Mouse (Mus musculus) left cerebral cortex, postnatal 25 days (tissue): ENCODE measurements around the gene Parvg. TPM values are rescaled to one million over a fixed set of nuclear protein-coding genes. Genes with fewer than 3 reads are reported as not detected.

Experiments used
- DNase-seq, 2 experiments: peaks; one replicate each; pipeline ENCODE4 v3.0.0; 2022; ENCODE audit warnings: low spot score in 2 of 2, mixed read lengths in 1 of 2
- intact Hi-C: fragments of 180-260 bp; cut with DNase I; formaldehyde crosslinking; loops from one replicate; pipeline ENCODE4 v1.15.1; 2025
- total RNA-seq, 2 experiments: library from RNA; stranded (reverse); gene quantifications; 2 replicates each; pipeline ENCODE4 v1.2.3; 2021

Gene Parvg
- total RNA-seq, 2 experiments from 2014 or later = 4.6 to 6.3 TPM

DNA sequence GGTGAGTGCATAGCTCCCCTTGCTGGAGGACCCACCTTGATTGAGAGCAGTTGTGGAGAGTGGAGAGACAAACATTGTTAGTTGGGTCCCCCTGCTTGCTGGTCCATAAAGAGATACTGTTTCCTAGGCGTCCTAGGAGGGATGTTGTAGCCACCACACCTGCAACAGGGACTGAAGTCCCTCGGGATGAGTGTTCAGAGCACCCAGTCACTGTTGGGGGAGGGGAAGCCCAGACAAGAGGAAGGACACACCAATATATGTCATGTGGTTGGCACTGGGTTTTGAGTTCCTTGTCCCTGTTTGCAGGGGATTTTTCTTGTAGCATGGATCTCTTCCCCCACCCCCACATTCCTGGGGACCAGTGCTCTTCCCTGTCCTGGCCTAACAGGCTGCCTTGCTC lies 17.1 kb downstream of the Parvg start:
- no peak for DNase-seq
- intact Hi-C loops = no loop called here

DNA sequence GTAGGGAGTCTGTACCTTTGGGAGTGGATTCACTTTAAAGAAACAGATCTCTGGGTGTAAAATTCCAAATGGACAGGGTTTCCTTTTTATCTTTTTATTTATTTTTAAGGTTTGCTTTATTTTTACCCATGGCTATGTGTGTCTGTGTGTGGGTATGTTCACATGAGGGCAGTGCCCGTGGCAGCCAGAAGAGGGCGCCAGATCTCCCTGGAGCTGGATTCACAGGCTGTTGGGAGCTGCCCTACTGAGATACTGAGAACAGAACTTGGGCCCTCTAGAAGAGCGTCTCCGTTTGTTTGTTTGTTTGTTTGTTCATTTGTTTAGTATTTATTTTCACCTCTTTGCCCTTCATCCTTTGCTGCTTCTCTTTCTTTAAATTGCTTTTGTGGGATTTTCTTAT lies 24.9 kb downstream of the Parvg start:
- intact Hi-C loops = no loop called here
- DNase-seq = no peak

DNA sequence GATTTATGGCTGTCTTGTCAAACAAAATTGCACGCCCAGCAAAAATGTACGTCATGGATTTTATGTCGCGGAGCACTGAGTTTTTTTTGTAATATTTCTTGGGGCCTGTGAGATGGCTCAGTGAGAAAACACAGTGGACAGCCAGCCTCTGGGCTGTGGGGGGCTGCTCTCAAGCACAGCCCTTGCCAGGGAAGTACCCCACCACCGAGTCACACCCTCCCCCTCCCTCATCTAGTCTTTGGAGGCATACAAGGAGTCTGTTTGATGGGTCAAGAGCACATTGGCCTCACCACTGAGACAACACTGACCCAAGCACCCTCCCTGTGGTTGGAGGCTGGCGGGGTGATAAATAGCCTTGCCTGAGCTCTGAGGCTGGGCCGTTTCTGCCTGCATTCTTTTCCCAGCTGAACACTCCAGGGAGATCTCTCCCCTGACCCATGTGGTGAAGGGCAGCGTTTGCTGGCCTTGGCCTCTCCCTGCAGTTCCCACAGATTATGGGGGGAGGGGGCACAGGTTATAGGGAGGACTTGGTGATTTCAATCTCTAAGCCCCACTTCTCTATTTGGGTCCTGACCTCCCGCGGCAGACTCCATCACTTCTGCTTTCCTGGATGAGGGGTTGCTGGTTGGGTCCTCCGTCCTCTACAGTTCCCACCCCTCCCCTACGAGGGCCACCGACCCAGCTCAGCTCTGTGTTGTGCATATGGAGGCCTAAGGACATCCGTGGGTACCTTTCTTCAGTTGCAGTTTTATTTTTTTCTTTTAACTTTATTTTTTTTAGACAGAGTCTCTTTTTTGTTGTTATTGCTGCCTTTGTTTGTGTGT lies 26.3 kb downstream of the Parvg start:
- DNase-seq = no peak
- intact Hi-C loops = no loop called here

DNA sequence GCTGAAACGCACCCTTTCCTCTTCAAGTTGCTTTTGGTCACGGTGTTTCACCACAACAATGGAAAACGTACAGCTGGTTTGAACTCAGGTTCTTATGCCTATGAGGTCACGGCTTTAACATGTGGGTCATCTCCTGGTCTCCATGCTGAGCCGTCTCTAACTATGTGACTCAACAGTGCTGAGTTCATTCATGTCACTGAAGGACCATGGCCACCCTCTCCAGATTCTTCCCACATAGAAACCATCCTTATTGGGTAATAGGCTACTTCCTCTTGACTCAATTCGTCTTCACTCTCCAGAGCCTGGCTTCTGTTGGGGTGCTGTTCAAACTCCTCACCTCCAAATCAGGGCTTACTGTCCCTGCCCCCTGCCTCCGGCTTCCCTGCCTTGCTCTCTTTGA lies 27.5 kb downstream of the Parvg start:
- no peak for DNase-seq
- intact Hi-C loops = no loop called here

DNA sequence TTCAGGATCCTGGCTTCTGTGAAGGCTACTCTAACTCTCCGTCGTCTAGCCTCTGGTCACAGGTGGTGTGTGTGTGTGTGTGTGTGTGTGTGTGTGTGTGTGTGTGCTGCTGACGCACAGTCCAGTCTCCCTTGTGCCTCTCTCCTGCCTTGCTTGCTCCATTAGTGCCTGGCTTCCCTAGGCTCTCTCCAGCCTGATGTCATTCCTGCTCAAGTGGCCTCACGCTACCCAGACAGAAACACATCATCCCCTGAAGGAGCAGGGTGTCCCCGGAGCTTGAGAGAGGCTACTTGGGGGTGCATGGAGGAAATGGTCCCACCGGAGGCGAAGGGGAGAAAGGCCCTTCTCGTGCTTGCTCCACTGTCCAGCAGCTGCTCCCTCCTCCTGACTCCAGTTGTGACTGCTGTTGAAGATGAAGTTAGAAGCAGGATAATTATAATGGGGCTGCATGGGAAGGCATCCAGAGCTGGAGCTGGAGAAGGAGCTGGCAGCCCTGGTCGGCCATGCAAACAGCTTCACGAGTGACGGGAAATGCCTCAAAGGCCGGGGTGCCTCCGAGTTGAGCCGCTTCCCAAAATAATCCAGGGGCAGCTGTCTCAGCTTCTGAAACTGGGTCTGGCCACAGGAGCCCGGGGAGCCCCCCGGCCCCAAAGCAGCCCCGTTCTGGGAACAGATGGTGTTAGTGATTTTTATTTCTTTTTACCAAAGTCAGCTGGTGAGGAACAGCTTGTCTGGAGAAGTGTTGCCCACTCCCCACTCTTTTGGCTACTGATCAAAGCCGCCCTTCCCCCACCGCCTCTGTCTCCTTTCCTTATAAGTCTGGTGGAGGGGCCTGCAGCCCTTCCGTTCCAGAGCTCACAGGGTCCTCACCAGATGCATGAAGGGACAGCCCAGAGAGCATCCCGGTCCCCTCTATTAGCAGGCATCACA lies 28.4 kb downstream of the Parvg start:
- intact Hi-C loops = no loop called here
- DNase-seq = peak in 1 of 2 experiments; percentile 54

DNA sequence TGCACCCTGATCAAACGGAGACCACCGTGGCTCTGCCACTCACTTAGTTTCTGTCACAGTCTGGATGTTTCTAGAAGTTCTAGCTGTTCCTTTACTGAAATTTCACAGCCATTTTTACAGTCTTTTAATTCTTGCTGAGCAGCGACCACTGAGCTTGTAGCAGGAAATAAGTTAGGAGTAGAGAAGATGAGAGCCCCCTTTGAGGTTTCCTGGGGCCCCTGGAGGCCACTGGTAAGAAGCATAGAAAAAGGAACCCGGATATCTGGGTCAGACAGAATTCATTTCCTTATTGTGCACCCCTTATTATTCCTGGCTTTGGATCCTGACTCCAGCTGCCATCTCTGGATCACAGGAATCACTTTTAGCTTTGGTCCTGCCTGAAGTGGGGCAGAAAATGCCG lies 31.3 kb downstream of the Parvg start:
- intact Hi-C loops = no loop called here
- DNase-seq = no peak

DNA sequence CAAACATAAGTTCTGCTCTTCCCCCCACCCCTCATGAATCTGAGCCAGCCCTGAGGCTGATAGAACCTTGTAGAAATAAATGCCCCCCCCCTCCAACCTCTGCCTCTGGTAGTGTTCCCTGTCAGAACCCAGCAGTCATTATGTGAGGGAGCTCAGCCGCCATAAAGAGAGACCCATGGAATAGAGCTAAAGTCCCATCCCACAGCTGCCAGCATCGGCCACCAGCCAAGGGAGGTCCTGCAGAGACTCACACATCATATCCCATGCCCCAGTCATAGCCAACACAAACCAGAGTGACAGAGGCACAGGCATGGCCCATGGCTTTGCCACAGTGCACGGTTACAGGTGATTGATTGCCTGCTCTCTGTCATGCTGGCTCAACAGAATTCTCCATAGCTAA lies 40.9 kb downstream of the Parvg start:
- intact Hi-C loops = no loop called here

DNA sequence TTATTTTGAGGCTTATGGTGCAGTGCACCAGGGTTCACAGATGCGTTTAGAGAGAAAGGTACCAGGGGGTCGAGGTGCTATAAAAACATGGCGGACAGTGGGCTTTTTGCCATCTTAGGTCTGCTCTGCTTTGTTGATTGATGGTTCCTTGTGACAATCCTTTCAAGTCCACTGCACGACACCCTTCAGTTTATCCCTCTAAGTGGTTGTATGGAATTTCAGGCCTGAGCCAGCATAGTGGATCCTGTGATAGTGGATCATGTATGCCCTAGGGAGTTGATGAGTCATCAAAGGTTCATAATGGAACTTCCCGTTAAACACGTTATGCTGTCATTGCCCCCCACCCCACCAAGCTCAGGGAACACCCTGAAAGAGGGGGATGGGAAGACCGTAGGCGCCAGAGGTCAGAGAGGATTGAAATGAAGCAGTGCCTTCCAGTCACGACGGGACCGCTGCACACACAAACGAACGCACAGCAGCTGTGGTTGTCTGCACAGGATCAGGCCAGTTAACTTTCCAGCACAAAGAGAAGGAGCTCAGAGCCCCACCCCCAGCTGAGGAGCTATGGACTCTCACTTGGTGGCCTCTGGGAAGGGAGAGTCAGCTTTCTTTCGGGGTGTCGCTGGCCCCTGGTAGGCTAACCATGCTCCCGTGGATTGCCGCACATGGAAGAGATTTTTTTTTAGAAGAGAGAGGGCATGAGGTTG lies 42.0 kb downstream of the Parvg start:
- intact Hi-C loops = no loop called here
- DNase-seq = no peak

More for the DNA sequence above, 40.9 kb downstream of the Parvg start:
- no peak for DNase-seq

DNA sequence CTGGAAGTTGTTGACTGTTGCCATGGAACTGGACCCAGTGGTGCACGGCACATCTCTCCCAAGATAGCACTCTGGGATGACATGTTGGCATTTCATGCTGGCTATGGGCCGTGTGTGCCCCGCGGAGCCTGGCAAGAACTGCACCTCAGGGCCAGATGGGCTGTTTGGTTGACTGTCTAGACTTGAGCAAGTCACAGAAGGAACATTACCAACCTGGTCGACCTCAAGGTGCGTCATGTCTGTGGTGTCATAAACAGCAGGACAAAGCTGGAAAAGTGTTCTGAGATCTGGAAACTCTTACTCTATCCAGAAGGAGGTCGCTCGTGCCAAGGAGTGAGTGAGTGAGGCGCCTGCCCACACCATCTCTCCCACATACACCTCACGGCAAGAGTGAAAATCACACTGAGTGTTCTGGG lies 42.8 kb downstream of the Parvg start:
- DNase-seq = peak; percentile 42 to 67
- intact Hi-C loops = no loop called here

DNA sequence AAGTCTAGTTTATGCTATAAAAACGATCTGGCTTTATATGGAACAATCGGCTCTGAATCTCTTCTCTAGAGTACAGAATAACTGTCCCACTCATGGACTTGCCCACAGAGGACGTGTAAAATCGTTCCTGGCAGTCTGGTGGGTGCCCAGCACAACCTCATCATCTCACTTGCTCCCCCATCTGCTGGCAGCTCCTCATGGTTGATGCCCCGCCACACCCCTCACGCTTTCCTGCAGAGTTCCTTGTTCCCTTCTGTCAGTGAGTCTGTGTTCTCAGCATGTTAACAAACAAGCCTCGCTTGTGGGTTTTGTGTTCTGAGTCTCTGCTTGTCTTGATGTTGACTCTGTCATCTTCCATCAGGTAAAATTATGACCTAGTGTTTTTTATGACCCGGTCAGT lies 43.6 kb downstream of the Parvg start:
- intact Hi-C loops = no loop called here
- no peak for DNase-seq

DNA sequence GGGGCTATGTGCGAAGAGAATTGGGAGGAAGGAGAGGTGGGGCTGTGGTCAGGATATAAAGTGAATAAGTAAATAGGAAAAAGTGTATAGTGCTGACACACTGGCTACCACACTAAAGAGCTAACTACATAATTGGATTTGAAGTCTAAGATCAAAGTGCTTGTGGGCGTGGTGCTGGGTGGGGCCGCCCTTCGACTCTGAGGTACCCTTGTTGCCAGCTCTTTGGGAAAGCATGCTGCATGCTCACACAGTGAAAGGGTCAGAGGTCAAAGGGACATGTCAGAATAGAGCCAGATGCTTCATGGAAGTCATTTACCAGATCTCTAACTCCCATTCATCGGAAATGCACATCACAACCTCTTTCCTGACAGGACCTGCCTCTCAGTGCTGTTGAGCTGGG lies 49.0 kb downstream of the Parvg start:
- DNase-seq = no peak
- intact Hi-C loops = no loop called here

DNA sequence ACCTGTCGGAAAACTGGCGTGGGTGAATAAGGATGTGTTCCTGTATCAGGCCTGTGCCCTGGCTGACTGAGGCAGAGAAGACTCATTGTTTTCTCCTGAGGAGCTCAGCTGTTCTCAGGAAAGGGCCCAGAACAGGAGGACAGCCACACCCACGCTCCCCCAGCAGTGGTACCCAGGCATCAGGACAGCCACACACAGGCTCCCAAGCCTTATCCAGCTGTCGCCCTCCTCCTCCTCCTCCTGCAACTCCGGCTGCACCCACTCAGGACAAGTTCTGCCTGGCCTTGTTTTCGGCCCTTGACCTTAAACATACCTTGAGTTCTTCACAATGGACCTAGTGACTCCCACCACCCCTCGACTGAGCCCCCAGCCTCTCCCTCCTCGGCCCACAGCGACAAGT lies 54.9 kb downstream of the Parvg start:
- no peak for DNase-seq
- intact Hi-C loops = no loop called here

DNA sequence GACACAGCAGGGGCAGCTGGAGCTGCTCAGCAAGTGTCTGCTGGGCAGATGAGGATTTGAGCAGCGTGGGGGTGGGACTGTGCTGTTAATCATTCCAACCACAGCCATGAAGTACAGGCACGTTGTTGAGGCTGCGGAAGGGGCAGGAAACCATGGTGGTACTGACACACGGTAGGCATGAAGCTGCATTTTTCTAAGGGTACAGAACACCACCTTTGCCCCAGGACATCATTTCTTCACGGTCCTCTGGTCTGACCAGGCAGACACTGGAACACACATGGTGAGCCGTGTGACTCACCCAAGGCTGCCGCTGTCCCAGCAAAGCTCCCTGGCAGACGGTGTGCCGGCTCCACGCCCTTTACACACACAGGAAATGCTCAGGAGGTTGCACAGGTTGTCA lies 56.4 kb downstream of the Parvg start:
- DNase-seq = no peak
- intact Hi-C loops = no loop called here

DNA sequence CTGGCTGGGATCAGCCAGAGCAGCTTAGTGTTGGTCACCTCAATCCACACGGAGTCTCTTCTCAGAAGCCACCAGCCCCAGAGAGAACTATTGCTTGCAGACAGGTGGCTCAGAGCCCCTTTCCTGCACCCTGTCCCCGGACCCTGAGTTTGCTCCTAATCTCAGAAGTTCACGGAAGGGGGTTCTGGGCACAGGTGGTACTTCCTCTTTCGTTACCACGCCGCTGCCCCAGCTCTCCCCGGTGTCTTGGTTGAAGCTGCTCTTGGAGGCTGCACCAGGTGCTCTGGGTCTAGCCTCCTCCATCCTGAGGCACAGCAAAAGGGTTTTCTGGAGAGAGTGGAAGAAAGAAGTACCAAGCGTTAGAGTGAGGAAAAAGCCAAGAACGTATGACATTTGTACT lies 60.2 kb downstream of the Parvg start:
- DNase-seq = no peak
- intact Hi-C loops = no loop called here

DNA sequence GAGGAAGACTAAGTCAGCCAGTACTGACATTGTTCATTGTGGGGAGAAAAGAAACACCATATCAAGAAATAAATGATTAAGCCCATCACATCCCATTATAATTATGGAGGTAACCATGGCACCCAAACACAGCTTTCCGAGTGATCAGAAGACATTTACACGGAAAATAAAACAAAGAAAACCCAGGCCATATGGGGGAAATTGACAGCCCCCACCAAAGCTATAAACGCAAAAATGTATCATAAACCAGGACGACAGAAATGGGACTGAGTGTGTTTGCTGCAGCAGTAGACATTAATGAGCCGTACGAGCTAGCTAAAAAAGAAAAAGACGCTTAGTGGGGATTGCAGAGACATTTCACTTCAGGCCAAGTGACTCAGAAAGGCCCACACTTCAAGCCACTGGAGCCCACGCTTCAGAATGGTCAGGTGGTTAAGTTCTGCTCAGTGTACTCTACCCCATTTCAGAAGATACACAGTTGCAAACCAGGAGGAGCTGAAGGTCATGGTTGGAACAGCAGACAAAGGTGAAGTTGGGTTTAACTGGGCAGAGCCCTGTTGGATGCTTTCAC lies 62.3 kb downstream of the Parvg start:
- intact Hi-C loops = no loop called here
- peak in 1 of 2 experiments; percentile 66 for DNase-seq

DNA sequence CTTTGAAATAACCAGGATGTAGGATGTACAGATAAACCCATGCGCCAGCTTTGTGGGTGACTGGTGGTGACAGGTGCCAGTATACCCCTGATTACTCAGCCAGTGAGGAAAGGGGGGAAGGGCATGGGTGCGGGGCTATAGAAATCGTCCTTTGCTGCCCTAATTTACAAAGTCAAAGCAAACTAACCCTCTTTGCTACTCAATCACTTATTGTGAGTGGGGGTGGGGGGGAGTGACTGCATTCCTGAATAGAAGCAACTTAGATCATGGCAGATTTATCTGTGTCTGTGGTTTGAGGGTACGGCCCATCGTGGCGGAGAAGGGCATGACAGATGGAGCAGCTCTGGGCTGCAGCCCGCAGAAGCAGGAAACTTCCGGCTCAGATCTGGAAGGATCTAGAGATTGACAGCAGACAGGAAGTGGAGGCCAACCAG lies 64.9 kb downstream of the Parvg start:
- intact Hi-C loops = no loop called here
- no peak for DNase-seq

DNA sequence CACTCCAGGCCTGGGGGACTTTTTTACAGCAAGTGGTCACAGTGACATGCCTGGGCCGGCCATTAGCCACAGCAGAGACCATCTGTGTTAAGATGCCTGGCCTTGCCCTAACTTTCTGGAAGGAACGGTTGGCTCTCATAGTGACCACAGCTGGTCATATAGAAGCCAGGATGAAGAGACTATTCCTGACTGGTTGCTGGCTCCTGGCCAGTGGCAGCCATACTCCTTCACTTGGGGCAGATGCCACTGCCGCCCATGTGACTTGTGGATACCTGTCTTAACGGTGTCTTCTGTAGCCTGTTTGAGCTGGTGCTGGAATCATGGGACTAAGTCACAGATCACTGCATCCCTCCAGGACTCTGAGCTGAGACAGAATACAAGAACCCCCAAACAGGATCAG lies 68.3 kb downstream of the Parvg start:
- intact Hi-C loops = no loop called here

More for the DNA sequence above, 68.3 kb downstream of the Parvg start:
- DNase-seq = no peak
